Mouse (Mus musculus) bone marrow macrophage, adult 2 months (primary cell): ENCODE results near the gene Prss8.

ENCODE experiments used
- CTCF ChIP-seq: IDR thresholded peaks from 2 replicates; pipeline ENCODE4 v1.5.1; 2012; ENCODE audit warnings: low read depth, mild to moderate bottlenecking, low read length, moderate library complexity
- POLR2A ChIP-seq: IDR thresholded peaks from 2 replicates; pipeline ENCODE4 v1.6.1; 2012; ENCODE audit warnings: mild to moderate bottlenecking, low read depth, low read length, borderline replicate concordance

DNA sequence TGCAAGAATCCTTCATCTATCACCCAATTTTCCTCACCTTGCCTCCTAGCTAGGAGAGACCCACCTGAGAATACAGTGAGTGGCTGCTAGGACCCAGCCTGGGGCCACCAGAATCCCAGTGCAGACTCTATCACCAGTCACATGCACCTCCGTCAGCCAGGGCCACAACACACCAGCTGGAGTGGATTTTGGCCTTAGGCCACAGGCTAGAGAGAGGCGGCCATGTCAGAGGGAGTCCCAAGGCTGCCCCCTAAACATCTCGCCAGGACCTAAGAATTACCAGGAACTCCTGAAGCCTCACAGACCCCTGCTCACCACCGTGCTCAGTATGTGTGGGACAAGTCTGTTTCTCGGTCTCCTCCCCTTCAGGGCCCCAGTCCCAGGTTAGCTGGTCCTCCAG, 4.2 kb upstream of the Prss8 start:
- TF ChIP-seq POLR2A (no peak), CTCF (no peak)
